Mouse (Mus musculus): ENCODE data around the gene Eif5.

- TF ChIP-seq POLR2A (IDR thresholded peaks at IDR 0.05; ENCODE audit: low read depth, low read length), result no peak
- TF ChIP-seq CTCF (conservative IDR thresholded peaks at IDR 0.05; ENCODE audit: insufficient read depth, insufficient read length, low read depth, low read length), result no peak
Measured at GRCm38 (mm10) chr12:111514231-111514792, 23.5 kb upstream of the Eif5 start.
